Mouse (Mus musculus) adrenal gland, adult 2 months (tissue): ENCODE data around the gene Rem2. TPM values are rescaled to one million over a fixed set of nuclear protein-coding genes. Genes with fewer than 3 reads are reported as not detected.

Source experiments
- DNase-seq: peaks from one replicate; pipeline ENCODE4 v3.0.0; 2021
- long read RNA-seq: library from polyadenylated mRNA; stranded (forward); transcript quantifications from one replicate; pipeline ENCODE4 v2.0.0, GENCODE M21; 2021
- polyA plus RNA-seq: library from polyadenylated mRNA; depleted of rRNA; stranded (reverse); fragments of >200 nt; gene quantifications from 2 replicates; pipeline ENCODE4 v1.2.3, GENCODE M21; 2012; rRNA removed
- total RNA-seq, 2 experiments: library from RNA; stranded (reverse); gene quantifications; 2 replicates each; pipeline ENCODE4 v1.2.3; 2021

Gene Rem2
- under 1 TPM; 0.29 to 0.45 TPM for total RNA-seq
- 0.40 and 0.49 TPM in 2 replicates for polyA plus RNA-seq
- long read RNA-seq, partial matches to known transcripts, result 0 of 1 reads
- long read RNA-seq, other reads (novel, unspliced or antisense), result 0 of 1 reads

- peak; percentile 68 for DNase-seq
Observed at GRCm38 (mm10) chr14:54475941-54476844, at the start of gene Rem2. Gene Rem2, plus strand, starts transcription at chr14:54476100.

- DNase-seq, result peak; percentile 95
Observed at GRCm38 (mm10) chr14:54426689-54427398, 49.1 kb upstream of the Rem2 start, which contains the start of gene Mrpl52. Gene Mrpl52, plus strand, starts transcription at chr14:54426909.

GRCm38 (mm10) chr14:54427696-54428095 is 48.2 kb upstream of the Rem2 start:
- no peak for DNase-seq

DNA sequence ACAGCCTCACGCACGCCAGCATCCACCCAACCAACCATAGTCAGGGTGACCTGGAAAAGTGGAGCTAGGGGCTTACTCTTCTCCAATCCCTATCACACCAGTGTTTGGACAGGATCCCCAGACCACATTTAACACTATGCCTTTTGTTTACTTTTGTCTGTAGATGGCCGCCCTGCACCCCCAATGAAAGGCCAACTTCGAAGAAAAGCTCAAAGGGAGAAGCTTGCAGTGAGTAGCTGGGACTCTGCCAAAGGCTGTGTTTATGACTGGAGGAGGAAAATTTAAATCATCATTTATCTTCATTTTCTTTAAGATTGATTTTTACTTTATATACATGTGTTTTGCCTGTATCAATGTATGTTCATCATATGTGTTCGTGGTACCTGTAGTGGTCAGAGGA is 47.5 kb upstream of the Rem2 start:
- no peak for DNase-seq

DNA sequence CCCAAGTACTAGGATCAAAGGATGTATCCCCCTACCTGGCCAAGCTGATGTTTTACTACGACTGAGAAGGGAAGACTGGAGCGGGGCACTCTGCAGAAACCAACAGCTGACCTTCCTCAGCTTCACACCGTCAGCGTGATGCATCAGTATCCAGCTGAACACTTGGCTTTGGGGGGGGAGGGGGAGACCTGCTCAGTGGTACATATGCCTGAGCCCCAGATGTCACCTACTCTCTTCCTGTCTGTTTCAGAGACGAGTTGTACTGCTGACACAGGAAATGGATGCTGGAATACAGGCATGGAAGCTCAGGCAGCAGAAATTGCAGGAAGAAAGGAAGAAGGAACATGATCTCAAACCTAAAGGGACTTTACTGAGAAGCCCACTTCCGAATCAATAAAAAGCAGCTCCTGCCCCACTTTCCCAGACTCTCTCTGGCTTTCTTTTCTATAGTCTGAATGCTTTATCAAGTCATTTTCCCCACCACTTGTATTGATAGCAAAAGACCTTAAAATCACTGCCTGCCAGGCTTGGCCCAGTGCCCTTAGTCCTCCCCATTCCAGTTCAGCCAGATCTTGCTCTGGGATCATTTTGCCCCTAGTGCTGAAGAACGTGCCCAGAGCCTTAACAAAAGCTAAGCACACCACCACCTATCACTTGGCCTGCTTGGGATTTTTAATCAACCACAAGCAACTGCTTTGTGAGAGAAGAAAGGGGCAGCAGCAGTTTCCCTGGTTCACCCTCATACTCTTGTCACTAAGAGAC is 46.4 kb upstream of the Rem2 start:
- no peak for DNase-seq

- peak; percentile 46 for DNase-seq
Observed at GRCm38 (mm10) chr14:54430406-54431145, 45.3 kb upstream of the Rem2 start.

DNA sequence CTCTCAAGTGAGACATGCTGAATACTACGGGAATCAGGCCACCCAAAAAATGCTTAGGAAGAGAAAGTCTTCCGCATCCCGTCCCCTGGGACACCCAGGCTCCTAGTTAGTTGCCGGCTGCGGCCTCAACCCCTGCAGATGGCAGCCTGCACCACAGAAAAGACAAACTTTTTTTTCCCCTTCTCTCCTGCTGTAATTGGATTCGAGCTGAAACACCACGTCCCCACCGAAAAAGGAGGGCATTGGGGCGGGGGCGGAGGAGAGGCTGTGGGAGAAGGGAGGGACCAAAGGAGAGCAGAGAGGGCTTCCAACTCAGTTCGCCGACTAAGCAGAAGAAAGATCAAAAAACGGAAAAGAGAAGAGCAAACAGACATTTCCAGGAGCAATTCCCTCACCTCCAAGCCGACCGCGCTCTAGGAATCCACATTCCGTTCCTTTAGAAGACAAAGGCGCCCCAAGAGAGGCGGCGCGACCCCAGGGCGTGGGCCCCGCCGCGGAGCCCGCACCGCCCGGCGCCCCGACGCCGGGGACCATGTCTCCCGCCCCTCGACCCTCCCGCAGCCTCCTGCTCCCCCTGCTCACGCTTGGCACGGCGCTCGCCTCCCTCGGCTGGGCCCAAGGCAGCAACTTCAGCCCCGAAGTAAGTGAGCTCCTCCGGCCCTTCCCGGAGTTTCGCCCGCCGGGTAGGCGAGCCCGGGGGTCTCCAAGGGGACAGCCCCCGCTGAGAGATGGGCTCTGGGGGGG is 44.4 kb upstream of the Rem2 start, which contains the start of gene Mmp14:
Mmp14 (plus strand) TSS at position 279 of the 744 bp plus-strand sequence.
- peak; percentile 85 for DNase-seq

DNA sequence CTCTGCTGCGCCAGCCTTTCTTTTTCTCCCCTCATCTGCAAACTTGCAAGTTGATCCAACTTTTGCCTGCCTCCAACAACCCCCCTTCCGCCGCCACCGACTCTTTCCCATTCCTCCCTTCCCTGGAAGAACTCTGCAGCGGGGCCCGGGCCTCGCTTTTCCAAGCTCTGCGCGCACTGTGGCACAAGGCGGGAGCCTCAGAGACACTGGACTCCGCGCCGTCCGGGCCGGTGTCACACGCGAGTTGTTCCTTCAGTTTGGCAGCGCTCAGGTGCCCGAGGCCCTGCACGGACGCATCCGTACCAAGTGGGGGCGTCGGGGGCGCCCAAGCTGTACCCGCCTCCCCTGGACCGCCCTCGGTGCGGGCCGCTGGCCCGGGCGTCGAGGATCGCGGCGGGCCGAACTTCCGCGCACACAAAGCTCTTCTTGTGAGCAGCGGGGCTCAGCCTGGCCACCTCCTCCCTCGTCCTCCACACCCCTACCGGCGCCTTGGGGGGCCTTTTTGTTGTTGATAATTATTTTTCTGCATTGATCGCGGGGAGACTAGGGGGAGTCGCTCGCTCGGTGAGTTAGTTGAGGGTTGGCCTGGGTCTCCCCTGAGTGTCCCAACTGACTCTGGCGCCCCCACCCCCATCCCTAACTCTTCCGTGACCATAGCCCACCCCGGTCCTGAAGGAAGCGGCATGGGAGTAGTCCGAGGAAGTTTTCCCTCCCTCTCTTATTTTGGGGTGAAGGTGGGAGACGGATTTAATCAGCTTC is 43.6 kb upstream of the Rem2 start:
- DNase-seq, result peak; percentile 75

GRCm38 (mm10) chr14:54432837-54433830 is 42.8 kb upstream of the Rem2 start:
- DNase-seq, result peak; percentile 70

DNA sequence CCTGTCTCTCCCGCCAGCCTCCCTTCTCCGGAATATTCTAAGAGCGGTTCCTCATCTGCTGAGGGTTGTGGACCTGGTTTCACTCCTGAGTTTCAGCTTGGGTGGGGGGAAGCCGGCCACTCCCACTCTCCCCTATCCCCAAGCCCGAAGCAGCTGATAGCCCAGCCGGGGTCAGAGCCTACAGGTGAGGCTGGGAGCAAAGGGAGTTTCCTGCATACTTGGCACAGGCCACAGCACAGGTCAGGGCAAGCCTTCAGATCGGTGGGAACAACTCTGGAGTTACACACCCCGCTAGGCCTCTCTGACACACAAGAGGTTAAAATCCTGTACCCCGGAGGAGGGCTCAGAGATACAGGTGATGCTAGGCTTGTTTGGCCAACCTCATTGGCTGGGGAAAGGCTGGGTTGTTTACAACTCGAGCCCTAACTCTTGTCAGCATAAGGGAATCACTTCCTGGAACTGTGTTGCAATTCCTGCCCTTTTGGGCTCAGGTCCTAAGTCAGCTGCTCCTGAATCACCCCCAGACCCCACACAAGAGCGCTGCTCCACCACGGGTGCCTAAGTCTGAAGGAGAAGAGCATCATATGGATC is 41.9 kb upstream of the Rem2 start:
- DNase-seq, result no peak

GRCm38 (mm10) chr14:54435194-54435918 is 40.5 kb upstream of the Rem2 start:
- DNase-seq, result peak; percentile 53

- no peak for DNase-seq
Observed at GRCm38 (mm10) chr14:54439155-54439554, 36.7 kb upstream of the Rem2 start.

- no peak for DNase-seq
Observed at GRCm38 (mm10) chr14:54439610-54440009, 36.3 kb upstream of the Rem2 start.

GRCm38 (mm10) chr14:54440538-54440937 is 35.4 kb upstream of the Rem2 start:
- DNase-seq, result no peak

DNA sequence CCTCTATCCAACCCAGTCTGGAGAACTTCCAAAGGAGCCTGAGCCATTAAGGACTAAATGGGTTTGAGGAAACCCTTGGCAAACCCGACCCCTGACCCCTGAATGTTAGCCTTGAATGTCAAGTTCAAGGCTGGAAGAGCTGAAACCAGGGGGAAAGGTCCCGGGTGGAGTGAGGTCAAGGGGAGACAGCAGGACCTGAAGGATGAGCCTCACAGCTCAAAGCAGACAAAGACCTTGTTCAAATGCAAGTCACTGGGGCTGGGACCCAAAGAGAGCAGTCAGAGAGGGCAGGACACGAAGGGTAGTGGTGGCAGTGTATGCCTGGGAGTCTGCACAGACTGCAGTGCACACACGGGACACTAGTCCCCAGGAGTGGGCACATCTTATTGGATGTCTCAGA is 34.5 kb upstream of the Rem2 start:
- no peak for DNase-seq

DNA sequence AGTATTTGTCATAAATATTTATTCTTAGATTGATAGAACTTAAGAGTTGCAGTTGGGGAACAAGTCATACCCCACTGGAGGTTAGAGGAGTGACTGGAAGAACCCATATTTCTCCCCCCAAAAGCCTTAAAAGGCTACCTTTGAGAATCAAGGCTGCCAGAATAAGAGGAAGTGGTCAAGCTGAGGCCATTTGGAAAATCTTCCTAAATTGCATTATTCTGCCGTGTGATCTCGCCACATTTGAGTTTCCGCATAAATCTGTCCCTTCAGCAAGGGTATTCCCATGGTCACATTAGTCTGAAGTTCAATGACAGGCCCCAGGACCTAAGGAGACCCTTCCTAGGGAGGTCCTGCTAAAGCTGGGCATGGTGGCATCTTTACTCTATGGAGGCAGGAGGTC is 33.4 kb upstream of the Rem2 start:
- no peak for DNase-seq

GRCm38 (mm10) chr14:54443196-54443595 is 32.7 kb upstream of the Rem2 start:
- DNase-seq, result no peak
